Mouse (Mus musculus) common myeloid progenitor, adult 5-6 weeks (primary cell): ENCODE data around the gene Zfp715. TPM values are rescaled to one million over a fixed set of nuclear protein-coding genes. Genes with fewer than 3 reads are reported as not detected.
"Not testable (repeated sequence)": the region's sequence is repeated elsewhere in the genome, so short reads cannot be mapped to it uniquely, and the experiment has no call there.

ENCODE experiments used
- ATAC-seq: replicated peaks from 2 replicates; pipeline ENCODE4 v1.8.0; 2016; ENCODE audit warnings: low read depth, mild to moderate bottlenecking, moderate TSS enrichment, inconsistent platforms; ENCODE audit not compliant: poor library complexity, severe bottlenecking
- total RNA-seq: library from RNA; stranded (forward); fragments of 200-1000, 187-1606 nt; gene quantifications from 2 replicates; pipeline ENCODE4 v1.2.3, GENCODE M21; 2017

The Zfp715 gene
- total RNA-seq, 1 experiment from 2014 or later = 20.1 TPM

DNA sequence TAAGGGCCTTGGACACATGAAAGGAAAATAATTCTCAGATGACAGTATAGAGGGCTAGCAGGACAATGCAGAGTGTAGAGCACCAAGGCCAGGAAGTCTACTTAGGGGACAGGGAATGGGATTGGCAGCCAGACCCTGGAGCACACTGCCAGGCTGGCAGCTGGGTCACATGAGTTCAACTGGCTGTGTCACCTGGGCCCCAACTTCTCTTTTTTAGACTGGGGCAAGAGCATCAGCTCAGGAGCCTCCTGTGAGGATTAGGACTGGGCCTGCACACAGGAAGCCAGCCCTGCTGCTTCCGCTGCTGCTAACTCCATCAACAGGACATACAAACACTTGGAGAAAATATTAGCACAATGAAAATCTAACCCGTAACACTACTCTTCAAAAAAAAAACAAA, 4.0 kb downstream of the Zfp715 start:
- no peak for ATAC-seq

- peak; percentile 46 for ATAC-seq
Measured at GRCm38 (mm10) chr7:43305235-43305634, 7.9 kb downstream of the Zfp715 start.

- no peak for ATAC-seq
Measured at GRCm38 (mm10) chr7:43291524-43291923, 21.6 kb downstream of the Zfp715 start.

DNA sequence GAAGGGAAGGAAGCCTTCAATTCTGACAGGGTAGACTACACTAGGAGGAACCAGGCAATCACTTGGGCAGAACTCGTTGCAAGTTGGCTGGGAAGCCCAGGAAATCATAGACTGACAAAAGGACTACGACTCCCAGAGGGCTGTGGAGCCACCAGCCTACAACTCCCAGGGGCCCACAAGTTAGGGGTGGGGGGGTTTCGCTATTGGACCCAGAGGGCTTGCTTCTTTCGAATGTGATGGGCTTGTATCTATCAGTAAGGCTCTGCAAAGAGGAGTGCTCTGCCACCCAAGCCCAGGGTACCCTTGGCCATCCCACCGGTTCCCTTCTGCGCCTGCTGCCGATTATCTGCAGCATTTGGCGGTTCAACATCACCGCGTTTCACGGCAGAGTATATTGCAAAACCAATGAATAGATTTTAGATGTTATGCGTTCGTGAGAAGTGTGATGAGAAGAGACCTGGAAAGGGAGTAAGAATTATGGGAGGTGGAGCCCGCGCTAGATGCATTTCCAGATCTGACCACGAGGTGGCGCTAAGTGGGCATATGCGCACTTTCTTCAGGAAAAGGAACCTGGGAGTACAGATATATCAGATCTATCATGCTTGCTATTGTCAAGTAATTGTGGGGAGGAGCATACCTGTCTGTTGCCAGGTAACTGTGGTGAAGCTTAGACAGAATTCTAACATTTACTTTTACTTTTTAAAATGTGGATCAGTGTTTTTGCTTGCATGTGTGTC, 30.1 kb downstream of the Zfp715 start:
- peak; percentile 89 for ATAC-seq

- ATAC-seq = no peak
Measured at GRCm38 (mm10) chr7:43282459-43282858, 30.6 kb downstream of the Zfp715 start.

DNA sequence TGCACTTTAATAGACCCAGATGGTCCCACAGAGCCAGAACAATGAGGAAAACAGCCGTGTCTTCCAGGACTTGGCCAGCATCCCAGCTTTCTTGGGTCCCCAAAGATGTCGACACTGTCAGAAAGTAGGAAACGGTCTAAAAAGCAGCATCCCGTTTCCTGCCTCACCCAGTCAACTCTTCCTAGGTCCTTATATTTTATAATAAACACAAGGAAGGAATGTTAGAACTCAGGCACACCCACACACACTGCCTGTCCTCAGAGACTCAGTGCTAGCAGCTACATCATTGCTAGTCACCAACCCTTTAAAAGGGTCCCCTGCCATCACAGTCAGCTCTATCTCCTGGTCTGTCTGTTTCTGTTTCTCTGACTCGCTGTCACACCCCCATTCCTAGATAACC, 35.7 kb downstream of the Zfp715 start:
- ATAC-seq = no peak

DNA sequence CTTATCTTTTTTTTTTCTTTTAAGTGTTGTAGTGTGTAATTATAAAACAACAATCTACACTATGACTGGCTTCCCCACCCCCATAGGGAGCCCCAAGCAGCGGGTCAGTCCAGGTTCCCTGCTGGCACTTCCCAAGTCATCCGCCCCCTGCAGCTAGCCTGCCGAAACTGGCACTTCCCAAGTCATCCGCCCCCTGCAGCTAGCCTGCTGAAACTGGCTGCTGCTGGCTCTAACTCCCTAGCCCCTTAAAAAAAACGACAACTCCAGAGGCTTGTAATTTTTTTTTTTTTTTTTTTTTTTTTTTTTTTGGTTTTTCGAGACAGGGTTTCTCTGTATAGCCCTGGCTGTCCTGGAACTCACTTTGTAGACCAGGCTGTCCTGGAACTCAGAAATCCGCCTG, 36.9 kb downstream of the Zfp715 start:
- not testable (repeated sequence) for ATAC-seq

- ATAC-seq = peak; percentile 62; the same call in 1 of the 2 replicates
Measured at GRCm38 (mm10) chr7:43273476-43273875, 39.6 kb downstream of the Zfp715 start.

GRCm38 (mm10) chr7:43267359-43267758, 45.7 kb downstream of the Zfp715 start:
- ATAC-seq = not testable (repeated sequence)

DNA sequence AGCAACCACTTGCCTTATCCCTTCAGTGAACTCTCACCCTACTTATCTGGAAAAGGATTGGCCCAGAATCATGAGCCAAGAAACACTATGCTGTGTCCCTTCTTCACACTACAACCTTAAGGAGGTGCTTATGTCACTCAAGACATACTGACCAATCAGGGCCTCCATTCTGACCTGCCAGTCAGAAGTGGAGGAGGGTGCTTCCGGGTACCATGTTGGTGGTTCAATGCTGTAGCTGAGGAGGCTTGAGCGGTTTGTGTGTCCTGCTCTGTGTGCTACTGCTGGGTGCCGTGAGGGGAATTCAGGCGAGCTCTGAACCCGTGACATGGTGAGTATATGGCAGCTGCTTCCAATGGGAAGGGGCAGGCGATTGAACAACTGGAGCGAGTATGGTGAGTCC, 59.6 kb downstream of the Zfp715 start:
- ATAC-seq = no peak

DNA sequence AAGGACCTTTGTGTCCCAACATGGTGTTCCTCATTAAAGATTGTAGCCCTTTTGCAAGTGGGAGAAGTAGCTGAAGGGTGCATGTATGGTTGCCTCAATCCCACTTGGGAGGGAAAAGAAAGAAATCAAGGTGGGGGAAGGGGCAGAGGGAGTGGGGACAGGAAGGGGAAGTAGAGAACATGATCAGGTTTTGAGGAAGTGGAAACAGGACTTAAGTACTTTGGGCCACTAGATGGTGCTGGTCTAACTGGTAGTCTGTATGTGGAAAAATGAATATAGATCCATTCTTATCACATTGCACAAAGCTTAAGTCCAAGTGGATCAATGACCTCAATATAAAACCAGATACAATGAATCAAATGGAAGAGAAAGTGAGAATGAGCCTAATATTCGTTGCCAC, 62.4 kb downstream of the Zfp715 start:
- ATAC-seq = 0 out of 2 replicates have a peak, but pooled peaks have one; percentile 50

Other genes starting within 250 kb of the Zfp715 start
- gene Zfp936, start 199.1 kb downstream of the Zfp715 start, total RNA-seq = not detected in 2 replicates
- gene Siglecf, start 38.0 kb upstream of the Zfp715 start, total RNA-seq = 18.8 and 22.1 TPM in 2 replicates
- 1.6 TPM in 2 replicates for gene Siglecg, start 94.9 kb upstream of the Zfp715 start, total RNA-seq
- gene Lim2, start 114.4 kb upstream of the Zfp715 start, total RNA-seq = 1.4 TPM in 1 of 2 replicates, not detected in the other
- gene Nkg7, start 123.8 kb upstream of the Zfp715 start, total RNA-seq = 154 and 175 TPM in 2 replicates
- 2.9 TPM in 1 of 2 replicates, not detected in the other for gene Cldnd2, start 127.5 kb upstream of the Zfp715 start, total RNA-seq
- gene Etfb, start 130.8 kb upstream of the Zfp715 start, total RNA-seq = 481 and 496 TPM in 2 replicates
- gene Gm45233, start 130.8 kb upstream of the Zfp715 start, total RNA-seq = 2.6 and 8.0 TPM in 2 replicates
- gene Vsig10l, start 149.9 kb upstream of the Zfp715 start, total RNA-seq = 3.9 and 8.6 TPM in 2 replicates
- not detected in 2 replicates for gene Iglon5, start 176.8 kb upstream of the Zfp715 start, total RNA-seq
- gene 4931406B18Rik, start 192.6 kb upstream of the Zfp715 start, total RNA-seq = not detected in 2 replicates
- 3.9 and 5.8 TPM in 2 replicates for gene Cd33, start 231.1 kb upstream of the Zfp715 start, total RNA-seq
- 1.4 and 1.5 TPM in 2 replicates for gene Zfp658, start 249.0 kb upstream of the Zfp715 start, total RNA-seq